Comparison of ENCODE assay signal across 9 mouse cellular contexts in genomic region chr5:146790944-146791343, GRCm38 (mm10). TPM values are rescaled to one million over a fixed set of nuclear protein-coding genes. Genes with fewer than 3 reads are reported as not detected.
DNase-seq lines count a peak whose midpoint lies in the region; ATAC-seq and TF ChIP-seq lines count a peak whose summit lies in the region.
"Had no signal": no experiment of that assay in that cellular context is flagged by ENCODE, and none has a peak within 500 bp of the region (broad histone marks: within the 10 kb centered on the region; RNA-seq: fewer than 3 reads in every experiment).

No protein-coding gene starts in this region.

- intact Hi-C loops in left cerebral cortex, postnatal 4 days (cut with DNase I) = no loop called here
- intact Hi-C loops in gastrocnemius, adult 2 months (cut with DNase I) = no loop called here

- DNase-seq in adrenal gland, postnatal 14 days = peak; percentile 22
- DNase-seq in adrenal gland, adult (ENCODE audit: inconsistent age in 2 of 2, low spot score in 1 of 2) = no peak
- DNase-seq in left cerebral cortex, adult 18-20 months (ENCODE audit: low spot score in 2 of 2) = peak; percentile 31 to 32
- no peak for DNase-seq in left cerebral cortex, postnatal 4 days
- DNase-seq in cerebellum, adult 9-11 months = peak; percentile 65
- no peak for DNase-seq in gastrocnemius, postnatal 25 days
- DNase-seq in gastrocnemius, adult 2 months = no peak
- DNase-seq: lung, postnatal 36 days had no signal

- TF ChIP-seq CTCF in gastrocnemius, adult 2 months (IDR thresholded peaks at IDR 0.05) = no peak

- no peak for ATAC-seq in limb, embryonic 13.5 days (ENCODE audit: low FRiP score, low read depth)

- no peaks in the 10 kb centered on the region for H3K36me3 ChIP-seq in limb, embryonic 13.5 days

- WGBS in limb, embryonic 13.5 days = 68% methylated on average over 8 of the region's 8 CpGs

- H3K4me3 ChIP-seq in limb, embryonic 13.5 days = no peak overlapping the region
- no peak overlapping the region for H3K4me3 ChIP-seq in gastrocnemius, adult 2 months

- H3K4me2 ChIP-seq in limb, embryonic 13.5 days (replicated peaks) = peak overlapping the region; percentile 7; the same call in 1 of the 2 replicates

- peak overlapping the region; percentile 31; the same call in 1 of the 2 replicates for H3K9ac ChIP-seq in limb, embryonic 13.5 days

- H3K4me1 ChIP-seq in limb, embryonic 13.5 days = peaks cover 55% of the 10 kb centered on the region

- no peaks in the 10 kb centered on the region for H3K27me3 ChIP-seq in limb, embryonic 13.5 days

- no peaks in the 10 kb centered on the region for H3K9me3 ChIP-seq in limb, embryonic 13.5 days

- no peak overlapping the region for H3K27ac ChIP-seq in limb, embryonic 13.5 days
- no peak overlapping the region for H3K27ac ChIP-seq in gastrocnemius, adult 2 months

RNA-seq across cellular contexts. Expression of gene Usp12, which starts 3.9 kb away (rescaled TPM):
- 26.3 and 33.8 TPM in 2 replicates for total RNA-seq in adrenal gland, postnatal 14 days (2021)
- total RNA-seq in left cerebral cortex, adult 18-20 months (2021) = 10 to 100 TPM; 56.6 to 61.1 TPM
- 10 to 100 TPM; 49.0 to 53.9 TPM for total RNA-seq in left cerebral cortex, postnatal 4 days (2021)
- 14.4 and 15.8 TPM in 2 replicates for polyA plus RNA-seq in limb, embryonic 13.5 days (2015; fragmentation: Nextera tagmentation; extraction: Ambion mirVana)
- total RNA-seq in gastrocnemius, postnatal 25 days (2021) = 10 to 100 TPM; 14.1 to 16.8 TPM
- 10 to 100 TPM; 15.4 to 22.4 TPM for total RNA-seq in gastrocnemius, adult 2 months (2021)

RNA-seq across cellular contexts. Expression of gene Rpl21, which starts 41.7 kb away (rescaled TPM):
- total RNA-seq in adrenal gland, postnatal 14 days (2021) = 347 and 433 TPM in 2 replicates
- 100 to 1,000 TPM; 178 to 190 TPM for total RNA-seq in left cerebral cortex, adult 18-20 months (2021)
- total RNA-seq in left cerebral cortex, postnatal 4 days (2021) = 100 to 1,000 TPM; 211 to 238 TPM
- polyA plus RNA-seq in limb, embryonic 13.5 days (2015; fragmentation: Nextera tagmentation; extraction: Ambion mirVana) = 522 and 540 TPM in 2 replicates
- 100 to 1,000 TPM; 103 to 126 TPM for total RNA-seq in gastrocnemius, postnatal 25 days (2021)
- 100 to 1,000 TPM; 120 to 155 TPM for total RNA-seq in gastrocnemius, adult 2 months (2021)

RNA-seq across cellular contexts. Expression of gene Rasl11a, which starts 53.9 kb away (rescaled TPM):
- 8.4 and 8.7 TPM in 2 replicates for total RNA-seq in adrenal gland, postnatal 14 days (2021)
- 10 to 100 TPM; 10.8 to 11.6 TPM for total RNA-seq in left cerebral cortex, adult 18-20 months (2021)
- total RNA-seq in left cerebral cortex, postnatal 4 days (2021) = 10 to 100 TPM; 10.0 to 10.6 TPM
- polyA plus RNA-seq in limb, embryonic 13.5 days (2015; fragmentation: Nextera tagmentation; extraction: Ambion mirVana) = 18.1 and 20.4 TPM in 2 replicates
- total RNA-seq in gastrocnemius, postnatal 25 days (2021) = 1 to 10 TPM; 1.2 to 1.9 TPM
- 1 to 10 TPM; 1.7 to 2.0 TPM for total RNA-seq in gastrocnemius, adult 2 months (2021)

Comparison
In these comparisons a context has a peak if more than half of its experiments do, and no peak if none do; other contexts are left out.
1. DNase-seq: peak in adrenal gland, postnatal 14 days (single experiment), left cerebral cortex, adult 18-20 months (2 of 2) and cerebellum, adult 9-11 months (single experiment); none in adrenal gland, adult (0 of 2), left cerebral cortex, postnatal 4 days (single experiment), gastrocnemius, postnatal 25 days (single experiment) and gastrocnemius, adult 2 months (single experiment).